Mouse (Mus musculus) neural tube, embryonic 11.5 days (tissue): ENCODE results near the gene Btbd35f14. TPM values are rescaled to one million over a fixed set of nuclear protein-coding genes. Genes with fewer than 3 reads are reported as not detected.
"Not testable (repeated sequence)": the region's sequence is repeated elsewhere in the genome, so short reads cannot be mapped to it uniquely, and the experiment has no call there.

Source experiments
- ATAC-seq: fragments of 200-750 bp; cut with Nextera tagmentation; 2 replicates; pipeline ENCODE4 v1.8.0; 2017; ENCODE audit warnings: moderate number of reproducible peaks, mild to moderate bottlenecking, moderate TSS enrichment, moderate library complexity; ENCODE audit not compliant: insufficient read depth, low FRiP score, low TSS enrichment
- DNase-seq: peaks from one replicate; pipeline ENCODE4 v3.0.0-alpha.2; 2015; ENCODE audit warnings: low spot score
- H3K27ac ChIP-seq: fragments of 300-500 bp; sonication (generic); 2 replicates; pipeline ENCODE4 v1.5.1; 2014; ENCODE audit warnings: low read depth, mild to moderate bottlenecking, low read length
- H3K27me3 ChIP-seq: fragments of 300-500 bp; sonication (generic); 2 replicates; pipeline ENCODE4 v1.6.1; 2014; ENCODE audit warnings: mild to moderate bottlenecking, low read length, mixed read lengths; ENCODE audit not compliant: control insufficient read depth, insufficient read depth
- H3K36me3 ChIP-seq: fragments of 300-500 bp; sonication (generic); 2 replicates; pipeline ENCODE4 v1.6.1; 2014; ENCODE audit warnings: mild to moderate bottlenecking, low read length, moderate library complexity, mixed read lengths; ENCODE audit not compliant: control insufficient read depth, insufficient read depth
- H3K4me1 ChIP-seq: fragments of 300-500 bp; sonication (generic); 2 replicates; pipeline ENCODE4 v1.6.1; 2014; ENCODE audit warnings: low read length, mixed read lengths; ENCODE audit not compliant: control insufficient read depth, insufficient read depth
- H3K4me2 ChIP-seq: fragments of 300-500 bp; sonication (generic); 2 replicates; pipeline ENCODE4 v1.6.1; 2014; ENCODE audit warnings: low read depth, mild to moderate bottlenecking, moderate library complexity
- H3K4me3 ChIP-seq: fragments of 300-500 bp; sonication (generic); 2 replicates; pipeline ENCODE4 v1.5.1; 2014; ENCODE audit warnings: low read depth, low read length
- H3K9ac ChIP-seq: fragments of 300-500 bp; sonication (generic); 2 replicates; pipeline ENCODE4 v1.6.1; 2014; ENCODE audit warnings: mild to moderate bottlenecking, low read length
- H3K9me3 ChIP-seq: fragments of 300-500 bp; sonication (generic); 2 replicates; pipeline ENCODE4 v1.6.1; 2016; ENCODE audit warnings: low read length; ENCODE audit not compliant: control insufficient read depth
- WGBS: fragments of 180-500 bp; shearing (Covaris S2); extraction: QIAGEN DNeasy Blood & Tissue Kit; methylation state at CpG from one replicate; pipeline ENCODE4 v1.1.7; 2014; 5-methylcytosine and 5-hydroxymethylcytosine counted together
- polyA plus RNA-seq: library from polyadenylated mRNA; unstranded; fragments of >200 nt; fragmentation: Nextera tagmentation; extraction: Ambion mirVana; gene quantifications from 2 replicates; pipeline ENCODE4 v1.2.1, GENCODE M21; 2014

The Btbd35f14 gene
- polyA plus RNA-seq: not detected in 2 replicates

- not testable (repeated sequence) for H3K27ac ChIP-seq, H3K4me2 ChIP-seq, DNase-seq, ATAC-seq, H3K36me3 ChIP-seq, H3K9me3 ChIP-seq, H3K9ac ChIP-seq, H3K27me3 ChIP-seq, H3K4me1 ChIP-seq, H3K4me3 ChIP-seq
- no CpG with 5 or more reads among the region's 3 CpGs for WGBS
Measured at GRCm38 (mm10) chrX:33702249-33702648, at the start of gene Btbd35f14. Btbd35f14 (minus strand) TSS chrX:33702349.

GRCm38 (mm10) chrX:33656872-33657271 lies 45.3 kb downstream of the Btbd35f14 start, which contains the start of gene Btbd35f13:
Btbd35f13 (plus strand) TSS chrX:33657172.
- H3K4me3 ChIP-seq, H3K27me3 ChIP-seq, H3K27ac ChIP-seq, DNase-seq, ATAC-seq, H3K4me1 ChIP-seq, H3K4me2 ChIP-seq, H3K9ac ChIP-seq, H3K9me3 ChIP-seq, H3K36me3 ChIP-seq: not testable (repeated sequence)
- 82% methylated on average over 2 of the region's 3 CpGs for WGBS

Other genes starting within 250 kb of the Btbd35f14 start
- gene Btbd35f15, start 125.0 kb downstream of the Btbd35f14 start, polyA plus RNA-seq: not detected in 2 replicates
- gene Btbd35f13, start 45.2 kb downstream of the Btbd35f14 start, polyA plus RNA-seq: not detected in 2 replicates